Mouse (Mus musculus) heart, embryonic 14.5 days (tissue): ENCODE measurements around the gene Bcas3. TPM values are rescaled to one million over a fixed set of nuclear protein-coding genes. Genes with fewer than 3 reads are reported as not detected.
A peak's percentile ranks its signal among the peaks of the same experiment; 100 is the strongest.

Experiments
- ATAC-seq: fragments of 200-750 bp; cut with Nextera tagmentation; 2 replicates; pipeline ENCODE4 v1.8.0; 2017; ENCODE audit warnings: low read depth, moderate TSS enrichment; ENCODE audit not compliant: insufficient number of reproducible peaks, insufficient read depth, low FRiP score
- H3K27ac ChIP-seq, 2 experiments: fragments of 200-500 bp in 1 of 2; fragments of 300-500 bp in 1 of 2; sonication (generic) in 1 of 2; replicated peaks in 1 of 2; 2 replicates each; pipeline ENCODE4 v1.5.1; 2012 to 2014; ENCODE audit warnings: low read depth in 2 of 2, low read length in 2 of 2, control low read depth in 1 of 2, mild to moderate bottlenecking in 1 of 2, mixed read lengths in 1 of 2; ENCODE audit not compliant: control insufficient read depth in 1 of 2, insufficient read depth in 1 of 2
- H3K27me3 ChIP-seq: fragments of 300-500 bp; sonication (generic); 2 replicates; pipeline ENCODE4 v1.6.1; 2014; ENCODE audit warnings: mild to moderate bottlenecking, low read length, control low read depth; ENCODE audit not compliant: control insufficient read depth, insufficient read depth
- H3K36me3 ChIP-seq: fragments of 300-500 bp; sonication (generic); 2 replicates; pipeline ENCODE4 v1.6.1; 2014; ENCODE audit warnings: mild to moderate bottlenecking, control low read depth, low read length, mixed read lengths; ENCODE audit not compliant: control insufficient read depth, insufficient read depth
- H3K4me1 ChIP-seq, 2 experiments: fragments of 200-500 bp in 1 of 2; fragments of 300-500 bp in 1 of 2; sonication (generic) in 1 of 2; 2 replicates each; pipeline ENCODE4 v1.6.1; 2012 to 2014; ENCODE audit warnings: low read length in 2 of 2, control low read depth in 1 of 2, mixed read lengths in 1 of 2; ENCODE audit not compliant: control insufficient read depth in 2 of 2, insufficient read depth in 2 of 2
- H3K4me2 ChIP-seq: fragments of 300-500 bp; sonication (generic); 2 replicates; pipeline ENCODE4 v1.6.1; 2014; ENCODE audit warnings: mild to moderate bottlenecking, low read length
- H3K4me3 ChIP-seq, 2 experiments: fragments of 200-500 bp in 1 of 2; fragments of 300-500 bp in 1 of 2; sonication (generic) in 1 of 2; 2 replicates each; pipeline ENCODE4 v1.5.1; 2012 to 2014; ENCODE audit warnings: low read length in 2 of 2, mild to moderate bottlenecking in 2 of 2, control low read depth in 1 of 2, low read depth in 1 of 2, moderate library complexity in 1 of 2; ENCODE audit not compliant: control insufficient read depth in 1 of 2, insufficient read depth in 1 of 2
- H3K9ac ChIP-seq: fragments of 300-500 bp; sonication (generic); 2 replicates; pipeline ENCODE4 v1.6.1; 2014; ENCODE audit warnings: mild to moderate bottlenecking, low read length
- H3K9me3 ChIP-seq: fragments of 300-500 bp; sonication (generic); 2 replicates; pipeline ENCODE4 v1.6.1; 2016; ENCODE audit warnings: low read length, control low read depth; ENCODE audit not compliant: control insufficient read depth
- WGBS: fragments of 180-500 bp; shearing (Covaris S2); extraction: QIAGEN DNeasy Blood & Tissue Kit; methylation state at CpG from one replicate; pipeline ENCODE4 v1.1.7; 2014; 5-methylcytosine and 5-hydroxymethylcytosine counted together
- polyA plus RNA-seq: library from polyadenylated mRNA; unstranded; fragments of >200 nt; fragmentation: Nextera tagmentation; extraction: Ambion mirVana; gene quantifications from 2 replicates; pipeline ENCODE4 v1.2.1, GENCODE M21; 2014

Bcas3 gene
- polyA plus RNA-seq, 1 experiment from 2014 or later: 22.5 TPM

- Histone ChIP-seq H3K9me3 (no peaks in the 10 kb centered on the region), H3K9ac (peak overlapping the region; percentile 68), H3K4me1 (peaks cover 12 to 30% of the 10 kb centered on the region in 2 experiments), H3K27me3 (peaks cover 84% of the 10 kb centered on the region), H3K36me3 (no peaks in the 10 kb centered on the region), H3K4me2 (peak overlapping the region; percentile 71), H3K4me3 (peak overlapping the region; percentile 35 to 41), H3K27ac (0 out of 4 replicates have a peak overlapping the region, but pooled peaks of 1 of the 2 experiments have one; percentile 9)
- no peak for ATAC-seq
- WGBS: 2% methylated on average over 60 of the region's 67 CpGs
Measured at GRCm38 (mm10) chr11:85837648-85838423, 484.9 kb downstream of the Bcas3 start.

- Histone ChIP-seq H3K4me3 (peak overlapping the region; percentile 35 to 41; a peak in 3 of 4 replicates), H3K9me3 (no peaks in the 10 kb centered on the region), H3K4me1 (peaks cover 17 to 33% of the 10 kb centered on the region in 2 experiments), H3K27ac (0 out of 4 replicates have a peak overlapping the region, but pooled peaks of 1 of the 2 experiments have one; percentile 9), H3K4me2 (peak overlapping the region; percentile 71), H3K36me3 (no peaks in the 10 kb centered on the region), H3K9ac (peak overlapping the region; percentile 68), H3K27me3 (peaks cover 85% of the 10 kb centered on the region)
- no peak for ATAC-seq
- 23% methylated on average over 20 of the region's 20 CpGs for WGBS
Measured at GRCm38 (mm10) chr11:85838424-85839257, 485.7 kb downstream of the Bcas3 start.

- no peaks in the 10 kb centered on the region for H3K36me3 ChIP-seq
- H3K9me3 ChIP-seq: no peaks in the 10 kb centered on the region
- H3K27ac ChIP-seq: no peak overlapping the region
- no peak overlapping the region for H3K4me3 ChIP-seq
- 40% methylated on average over 7 of the region's 7 CpGs for WGBS
- no peak for ATAC-seq
- peaks cover 20 to 36% of the 10 kb centered on the region in 2 experiments for H3K4me1 ChIP-seq
- H3K4me2 ChIP-seq: no peak overlapping the region
- no peak overlapping the region for H3K9ac ChIP-seq
- H3K27me3 ChIP-seq: peaks cover 77% of the 10 kb centered on the region
Measured at GRCm38 (mm10) chr11:85839258-85840030, 486.5 kb downstream of the Bcas3 start.

DNA sequence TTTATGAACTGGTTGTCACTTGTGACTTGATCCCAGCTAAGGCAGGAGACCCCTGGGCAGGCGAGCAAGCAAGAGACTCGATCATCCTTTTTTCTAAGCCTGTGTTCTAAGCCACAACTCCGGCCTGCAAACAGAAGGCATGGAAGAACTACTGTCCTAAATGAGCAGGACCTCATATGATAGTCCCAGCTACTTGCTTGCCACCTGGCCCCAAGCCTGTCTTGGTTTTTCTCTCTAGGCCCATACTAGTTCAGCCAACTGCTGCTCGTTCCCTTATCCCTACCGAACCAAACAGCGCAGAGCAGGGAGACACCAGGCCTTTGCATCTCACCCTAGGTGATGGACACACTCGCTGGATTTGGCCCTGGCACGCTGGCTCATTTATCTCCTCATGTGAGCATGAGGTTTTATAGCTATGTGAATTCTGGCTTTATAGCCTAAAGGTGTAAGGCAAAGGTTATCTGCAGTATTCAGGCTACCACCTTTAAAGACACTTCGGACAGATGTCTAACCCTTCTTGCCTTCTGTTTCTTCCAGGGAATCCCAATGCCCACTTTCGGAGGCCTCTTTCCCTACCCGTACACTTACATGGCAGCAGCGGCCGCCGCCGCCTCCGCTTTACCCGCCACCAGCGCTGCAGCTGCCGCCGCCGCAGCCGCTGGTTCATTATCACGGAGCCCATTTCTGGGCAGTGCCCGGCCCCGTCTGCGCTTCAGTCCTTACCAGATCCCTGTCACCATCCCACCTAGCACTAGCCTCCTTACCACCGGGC is 487.2 kb downstream of the Bcas3 start:
- Histone ChIP-seq H3K9ac (peak overlapping the region; percentile 47), H3K4me2 (peak overlapping the region; percentile 42), H3K4me1 (peaks cover 20 to 36% of the 10 kb centered on the region in 2 experiments), H3K36me3 (no peaks in the 10 kb centered on the region), H3K4me3 (peak overlapping the region in 1 of 2 experiments; percentile 19; a peak in 3 of 4 replicates), H3K9me3 (no peaks in the 10 kb centered on the region), H3K27me3 (peaks cover 74% of the 10 kb centered on the region), H3K27ac (no peak overlapping the region)
- no peak for ATAC-seq
- 31% methylated on average over 27 of the region's 27 CpGs for WGBS

GRCm38 (mm10) chr11:85840803-85841145 is 487.8 kb downstream of the Bcas3 start:
- Histone ChIP-seq H3K27me3 (peaks cover 74% of the 10 kb centered on the region), H3K36me3 (no peaks in the 10 kb centered on the region), H3K4me3 (peak overlapping the region in 1 of 2 experiments; percentile 19; a peak in 3 of 4 replicates), H3K27ac (no peak overlapping the region), H3K4me2 (peak overlapping the region; percentile 42), H3K4me1 (peaks cover 20 to 36% of the 10 kb centered on the region in 2 experiments), H3K9me3 (no peaks in the 10 kb centered on the region), H3K9ac (peak overlapping the region; percentile 47)
- WGBS: 28% methylated on average over 21 of the region's 21 CpGs
- ATAC-seq: no peak

DNA sequence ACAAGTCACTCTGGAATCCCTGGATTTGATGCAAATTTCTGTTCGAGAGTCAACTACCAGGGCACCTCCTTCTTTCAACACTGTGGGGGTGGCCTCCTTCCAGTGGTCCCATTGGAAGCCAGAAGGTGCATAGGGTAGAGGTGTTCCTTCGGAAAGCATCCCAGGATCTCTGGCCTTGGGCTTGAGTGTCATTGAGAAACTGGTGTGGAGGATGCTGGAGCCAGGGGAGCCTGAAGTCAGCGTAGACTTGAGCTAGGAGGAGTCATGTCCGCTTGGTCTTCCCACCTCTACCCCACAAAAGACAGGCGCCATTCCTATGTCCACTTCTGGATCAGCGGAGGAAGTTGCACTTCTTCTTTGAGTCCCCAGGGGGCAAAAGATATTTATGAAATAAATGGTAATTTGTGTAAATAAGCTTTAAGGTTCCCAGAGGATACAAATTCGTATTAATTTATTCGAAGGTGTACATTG is 488.3 kb downstream of the Bcas3 start:
- Histone ChIP-seq H3K27ac (no peak overlapping the region), H3K9me3 (no peaks in the 10 kb centered on the region), H3K4me3 (peak overlapping the region in 1 of 2 experiments; percentile 36; a peak in 1 of 4 replicates), H3K4me2 (peak overlapping the region; percentile 94), H3K4me1 (peaks cover 20 to 36% of the 10 kb centered on the region in 2 experiments), H3K9ac (no peak overlapping the region; the same call in 1 of the 2 replicates), H3K27me3 (peaks cover 74% of the 10 kb centered on the region), H3K36me3 (no peaks in the 10 kb centered on the region)
- ATAC-seq: no peak
- 25% methylated on average over 8 of the region's 8 CpGs for WGBS
